Mouse (Mus musculus): Measurements from ENCODE around the gene Gapdh.
A peak's percentile ranks its signal among the peaks of the same experiment; 100 is the strongest.

The Gapdh gene

DNA sequence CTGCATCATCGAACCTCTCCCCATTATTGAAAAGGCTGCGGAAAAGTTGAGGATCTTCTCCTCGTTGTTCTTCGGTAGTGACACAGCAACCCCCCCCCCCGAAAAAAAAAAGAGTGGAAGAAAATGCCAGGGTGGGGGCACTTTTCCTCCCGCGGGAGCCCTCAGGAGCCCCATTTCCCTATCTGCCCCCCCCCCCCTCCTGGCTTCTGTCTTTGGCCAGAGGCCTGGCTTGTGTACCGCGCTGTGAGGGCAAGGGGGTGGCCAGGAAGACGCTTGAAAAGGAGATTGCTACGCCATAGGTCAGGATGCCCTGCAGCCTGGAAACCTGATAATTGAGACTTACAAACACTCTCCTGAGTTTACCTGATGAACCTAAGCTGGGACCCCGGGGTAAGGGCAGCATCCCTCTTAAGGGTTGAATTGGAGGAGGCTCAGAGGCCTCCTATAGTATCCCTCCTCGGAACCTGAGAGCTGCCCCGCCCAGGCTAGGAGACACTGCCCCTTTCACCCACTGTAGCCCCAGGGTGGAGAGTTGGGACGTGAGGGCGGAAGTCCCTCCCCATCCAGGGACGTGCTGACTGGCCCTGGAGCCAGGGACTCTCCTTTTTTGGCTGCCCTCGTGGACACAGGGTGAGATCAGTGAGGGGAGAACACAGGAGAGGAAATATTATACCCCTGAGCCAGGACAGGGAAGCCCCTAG is at the start of gene Gapdh:
Gene Gapdh, minus strand, starts transcription at position 417 of the 701 bp plus-strand sequence.
- peak; percentile 53 to 72 for DNase-seq (ENCODE audit: low spot score in 2 of 2)

DNA sequence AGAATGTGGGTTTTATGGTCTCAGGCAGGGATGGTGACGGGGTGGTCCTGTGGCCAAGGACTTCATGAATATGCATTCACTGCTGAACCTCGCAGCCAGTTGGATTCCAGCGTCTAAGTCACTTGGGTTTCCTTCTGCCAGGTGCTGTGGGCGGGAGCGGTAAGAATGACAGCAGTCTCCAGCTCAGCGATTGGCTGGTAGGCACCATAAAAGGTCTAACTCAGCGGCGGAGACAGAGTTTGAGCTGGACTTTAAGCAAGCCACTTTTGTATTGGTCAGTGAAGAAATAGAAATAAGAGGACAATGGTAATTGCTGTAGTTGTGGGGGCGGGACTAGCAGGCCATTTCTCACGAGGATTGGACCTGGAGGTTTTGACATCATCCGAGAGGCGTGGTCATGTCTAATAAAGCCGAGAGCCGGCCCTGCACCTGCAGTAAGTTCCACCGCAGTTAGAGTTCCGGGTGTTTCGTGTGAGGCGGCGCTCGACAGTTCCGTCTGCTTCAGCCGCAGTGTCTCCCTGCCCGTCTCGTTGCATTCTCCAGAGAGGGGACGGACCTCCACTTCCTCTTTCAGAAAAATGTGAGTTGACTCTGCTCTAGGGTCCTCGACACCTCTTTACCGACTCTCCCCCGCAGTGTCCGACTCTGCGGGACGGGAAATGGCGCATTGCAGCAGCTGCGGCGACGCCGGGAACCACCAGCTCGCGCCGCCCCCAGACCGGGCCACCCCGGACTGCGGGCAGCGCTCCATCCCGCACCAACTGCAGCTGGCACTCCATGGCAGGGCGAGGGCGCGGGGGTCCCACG is 49.1 kb upstream of the Gapdh start, which contains the start of gene Vamp1:
Gene Vamp1, plus strand, starts transcription at position 404 of the 807 bp plus-strand sequence.
- DNase-seq (ENCODE audit: low spot score in 2 of 2): peak; percentile 91 to 94

DNA sequence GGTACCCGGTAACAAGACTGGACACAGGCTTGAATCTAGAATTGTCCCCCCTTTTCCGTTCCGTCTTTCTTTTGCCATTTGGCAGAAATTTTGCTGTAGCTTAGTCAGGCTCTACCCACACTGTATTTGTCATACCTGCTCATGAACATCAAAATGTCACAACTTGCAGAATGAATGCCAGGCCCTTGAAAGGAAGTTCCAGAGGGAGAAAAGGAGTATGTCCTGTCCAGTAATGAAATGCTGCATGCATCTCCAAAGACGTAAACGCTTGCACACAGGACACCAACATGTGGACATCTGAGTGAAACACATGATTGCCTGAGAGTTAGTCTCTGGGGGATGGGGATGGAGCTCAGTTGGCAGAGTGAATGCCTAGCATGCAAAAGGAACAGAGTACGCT is 47.4 kb upstream of the Gapdh start:
- no peak for DNase-seq (ENCODE audit: low spot score in 2 of 2)

DNA sequence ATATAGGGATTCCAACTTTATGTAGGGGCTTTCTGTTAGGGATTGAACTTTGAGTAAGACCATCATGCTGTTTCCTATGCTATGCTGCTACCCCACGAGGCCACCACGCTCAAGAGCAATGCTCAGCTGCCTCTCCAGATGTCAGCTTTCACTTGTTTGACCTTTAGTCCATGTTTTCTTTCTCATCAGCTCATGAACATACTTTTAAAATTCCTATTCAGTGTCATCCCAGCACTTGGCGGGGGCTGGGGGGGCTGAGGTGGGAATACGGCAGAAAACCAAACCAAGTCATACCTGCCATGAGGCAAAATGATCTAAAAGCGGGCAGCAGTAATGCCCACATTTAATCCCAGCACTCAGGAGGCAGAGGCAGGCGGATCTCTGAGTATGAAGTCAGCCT is 46.9 kb upstream of the Gapdh start:
- no peak for DNase-seq (ENCODE audit: low spot score in 2 of 2)

DNA sequence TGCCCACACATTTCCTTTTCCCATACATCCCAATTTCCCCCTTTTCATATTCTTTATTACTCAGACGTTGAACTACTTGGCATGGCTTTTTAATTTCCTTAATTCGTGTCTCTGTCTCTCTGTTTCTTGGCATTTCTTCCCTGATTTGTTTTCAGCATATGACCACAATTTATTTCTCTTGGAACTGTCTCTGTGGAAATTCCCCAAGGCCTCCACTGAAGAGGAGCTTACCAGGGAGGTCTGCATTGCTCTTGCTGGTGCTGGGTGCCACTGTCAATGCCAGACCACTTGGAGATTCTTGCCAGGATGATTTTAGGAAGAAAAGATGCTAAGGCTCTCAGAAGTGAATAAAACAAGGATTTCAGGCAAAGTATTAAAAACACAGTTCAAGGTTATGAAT is 46.4 kb upstream of the Gapdh start:
- DNase-seq (ENCODE audit: low spot score in 2 of 2): no peak

DNA sequence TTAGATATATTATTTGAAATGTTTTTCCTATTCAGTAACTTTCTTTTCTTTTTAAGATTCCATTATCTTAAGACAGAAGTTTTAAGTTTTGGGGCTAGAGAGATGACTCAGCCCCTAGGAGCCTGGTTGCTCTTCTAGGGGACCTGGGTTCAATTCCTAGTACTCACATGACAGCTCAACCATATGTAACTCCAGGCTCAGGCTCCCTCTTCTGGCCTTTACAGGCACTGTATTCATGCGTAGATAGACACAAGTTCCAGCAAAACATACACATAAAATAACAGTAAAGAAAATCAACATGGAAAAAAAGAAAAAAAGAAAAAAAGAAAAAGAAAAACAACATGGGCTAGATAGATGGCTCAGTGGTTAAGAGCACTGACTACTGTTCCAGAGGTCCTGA is 44.2 kb upstream of the Gapdh start:
- DNase-seq (ENCODE audit: low spot score in 2 of 2): no peak

DNA sequence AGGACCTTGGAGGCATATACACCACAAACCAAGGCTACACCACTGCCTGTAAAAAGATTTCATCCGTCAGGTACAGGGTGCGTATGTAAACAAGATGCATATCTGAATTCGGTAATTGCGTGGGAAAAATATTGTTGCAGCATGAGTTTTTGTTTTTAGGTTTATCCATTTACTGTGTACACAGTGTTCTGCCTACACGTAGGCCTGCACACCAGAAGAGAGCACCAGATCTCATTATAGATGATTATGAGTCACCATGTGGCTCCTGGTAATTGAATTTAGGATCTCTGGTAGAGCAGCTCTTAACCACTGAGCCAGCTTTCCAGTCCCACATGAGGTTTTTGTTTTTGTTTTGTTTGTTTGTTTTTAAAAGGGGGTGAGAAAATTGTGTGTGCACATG is 30.9 kb upstream of the Gapdh start:
- no peak for DNase-seq (ENCODE audit: low spot score in 2 of 2)

DNA sequence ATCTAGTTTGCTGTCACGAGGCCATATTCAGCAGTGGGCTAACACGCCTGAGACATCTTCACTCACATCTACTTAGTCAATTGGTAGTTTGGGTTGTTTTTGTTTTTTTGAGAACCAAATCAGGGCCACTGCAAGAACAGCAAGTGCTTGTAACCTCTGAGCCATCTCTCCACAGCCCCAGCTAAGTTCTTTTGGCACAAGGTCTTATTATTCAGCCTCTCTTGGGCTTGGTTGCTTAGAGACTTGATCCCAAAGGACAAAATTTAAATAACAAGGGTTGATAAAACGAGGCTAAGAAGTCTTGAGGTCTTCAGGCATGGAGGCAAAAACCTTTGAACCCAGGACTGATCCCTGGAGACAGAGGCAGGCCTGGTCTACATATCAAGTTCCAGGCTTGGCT is 30.0 kb upstream of the Gapdh start:
- no peak for DNase-seq (ENCODE audit: low spot score in 2 of 2)

DNA sequence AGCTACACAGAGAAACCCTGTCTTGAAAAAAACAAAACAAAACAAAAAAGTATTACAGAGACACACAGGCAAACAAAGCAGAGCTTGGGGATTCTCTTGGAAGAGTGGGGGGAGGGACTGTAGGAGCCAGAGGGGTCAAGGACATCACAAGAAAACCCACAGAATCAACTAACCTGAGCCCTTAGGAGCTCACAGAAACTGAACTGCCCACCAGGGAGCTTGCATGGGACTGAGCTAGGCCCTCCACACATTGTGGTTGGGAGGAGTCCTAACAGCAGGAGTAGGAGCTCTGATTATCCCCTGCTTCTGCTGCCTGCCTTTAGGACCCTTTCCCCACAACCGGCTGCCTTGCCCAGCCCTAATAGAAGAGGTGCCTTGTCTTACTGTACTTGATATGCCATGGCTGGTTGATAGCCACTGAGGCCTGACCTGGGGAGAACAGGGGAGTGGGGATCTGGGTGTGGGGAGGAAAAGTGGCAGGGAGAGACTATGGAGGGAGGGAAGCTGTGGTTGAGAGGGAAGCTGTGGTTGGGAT is 29.3 kb upstream of the Gapdh start:
- DNase-seq (ENCODE audit: low spot score in 2 of 2): no peak

DNA sequence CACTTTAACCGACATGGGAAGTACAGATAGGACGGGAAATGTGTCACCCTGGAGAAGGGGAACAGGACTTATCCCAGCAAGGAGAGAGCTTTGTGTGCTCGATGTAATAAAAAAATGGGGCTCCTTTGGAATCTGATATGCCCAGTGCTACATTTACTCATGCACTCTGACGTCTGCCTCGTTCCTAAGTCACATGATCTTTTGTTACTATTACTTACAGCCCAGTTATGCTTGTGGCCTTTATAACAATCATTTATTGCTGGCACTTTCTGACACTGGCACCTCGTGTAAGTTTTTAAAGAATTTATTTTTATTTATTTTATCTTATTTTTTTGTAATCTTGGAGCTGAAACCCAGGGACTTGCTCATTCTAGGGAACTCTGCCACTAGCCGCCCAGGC is 27.1 kb upstream of the Gapdh start:
- no peak for DNase-seq (ENCODE audit: low spot score in 2 of 2)

DNA sequence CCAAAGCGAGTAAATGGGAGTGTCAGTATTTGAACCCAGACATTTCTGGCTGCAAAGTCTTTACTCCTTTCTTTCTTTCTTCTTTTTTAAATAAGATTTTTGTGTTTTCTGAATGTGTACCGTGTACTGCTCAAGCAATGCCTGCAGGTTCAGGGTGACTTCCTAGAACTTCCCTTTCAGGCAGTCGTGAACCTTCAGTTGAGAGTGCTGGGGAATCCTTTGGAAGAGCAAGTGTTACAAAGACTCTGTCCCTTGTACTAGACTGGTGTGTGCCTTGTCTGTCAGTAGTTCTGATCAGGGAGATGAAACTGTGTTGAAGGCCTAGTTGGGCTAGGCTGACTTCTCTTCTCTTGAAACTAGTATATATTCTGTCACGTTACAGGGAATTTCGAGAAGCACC is 26.6 kb upstream of the Gapdh start:
- DNase-seq (ENCODE audit: low spot score in 2 of 2): no peak

DNA sequence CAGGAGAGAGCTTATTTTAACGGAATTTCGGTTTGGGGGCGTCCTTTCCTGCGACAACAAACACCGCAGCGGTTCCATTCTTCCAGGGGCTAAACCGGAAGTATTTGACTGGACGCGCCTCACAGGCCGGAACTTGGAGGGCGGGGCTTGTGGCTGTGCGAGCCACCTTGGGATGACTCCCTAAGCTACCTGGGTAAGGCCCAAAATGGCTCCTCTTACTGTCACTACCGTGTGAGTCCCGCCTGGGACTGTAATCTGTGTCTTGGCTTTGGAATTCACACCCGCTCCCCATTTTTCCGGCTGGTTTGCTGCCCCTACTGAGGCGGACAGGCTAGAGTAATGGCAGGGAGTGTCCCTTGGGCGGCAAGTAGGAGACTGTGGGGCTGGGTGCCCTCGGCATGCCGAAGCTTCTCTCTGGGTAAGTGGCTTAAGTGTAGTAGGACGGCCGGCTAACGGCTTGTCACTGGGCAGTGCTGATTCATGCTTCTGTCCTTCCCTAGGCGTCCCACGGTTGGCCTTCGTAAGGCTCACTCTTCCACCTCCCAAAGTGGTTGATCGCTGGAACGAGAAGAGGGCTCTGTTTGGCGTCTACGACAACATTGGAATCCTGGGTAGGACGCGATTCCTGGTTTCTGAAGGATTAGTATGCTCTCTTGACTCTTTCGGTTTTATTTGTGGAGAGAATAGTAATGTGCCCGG is 25.9 kb upstream of the Gapdh start:
- DNase-seq (ENCODE audit: low spot score in 2 of 2): peak; percentile 94 to 96

DNA sequence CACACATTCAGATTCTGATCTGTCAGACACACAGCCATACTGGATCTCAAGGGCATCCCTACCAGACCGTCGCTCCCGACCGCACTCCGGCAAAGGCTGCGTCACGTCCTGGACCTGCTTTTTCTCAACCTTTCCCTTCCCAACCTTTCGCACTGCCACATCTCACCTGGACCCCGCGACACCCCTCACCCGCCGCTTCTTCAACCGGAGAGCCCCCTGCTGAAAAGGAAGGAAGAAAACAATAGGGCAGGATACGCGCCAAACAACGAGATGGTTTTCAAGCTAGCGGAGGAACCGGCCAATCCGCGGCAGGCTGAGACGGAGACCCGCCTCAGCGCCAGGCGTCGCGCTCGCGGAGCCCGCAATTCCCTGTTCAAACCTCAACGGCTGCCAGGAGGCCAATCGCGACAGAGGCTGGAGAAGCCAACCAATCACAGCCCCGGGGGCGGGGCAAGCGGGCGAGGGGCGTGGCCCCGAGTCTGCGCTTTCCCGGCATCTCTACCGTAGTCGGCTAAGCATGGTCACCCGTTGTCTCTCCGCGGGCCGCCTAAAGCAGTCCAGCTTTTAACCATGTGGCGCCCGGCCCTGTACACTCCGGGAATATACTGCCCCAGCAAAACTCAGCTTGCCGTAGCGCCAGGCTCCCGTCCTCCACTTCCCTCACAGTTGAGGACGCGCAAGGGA is 25.2 kb upstream of the Gapdh start, which contains the start of the genes Ncapd2 and Mrpl51:
Gene Ncapd2, minus strand, starts transcription at position 370 of the 684 bp plus-strand sequence.
Gene Mrpl51, plus strand, starts transcription at position 470 of the 684 bp plus-strand sequence.
- DNase-seq (ENCODE audit: low spot score in 2 of 2): peak; percentile 98 to 99

DNA sequence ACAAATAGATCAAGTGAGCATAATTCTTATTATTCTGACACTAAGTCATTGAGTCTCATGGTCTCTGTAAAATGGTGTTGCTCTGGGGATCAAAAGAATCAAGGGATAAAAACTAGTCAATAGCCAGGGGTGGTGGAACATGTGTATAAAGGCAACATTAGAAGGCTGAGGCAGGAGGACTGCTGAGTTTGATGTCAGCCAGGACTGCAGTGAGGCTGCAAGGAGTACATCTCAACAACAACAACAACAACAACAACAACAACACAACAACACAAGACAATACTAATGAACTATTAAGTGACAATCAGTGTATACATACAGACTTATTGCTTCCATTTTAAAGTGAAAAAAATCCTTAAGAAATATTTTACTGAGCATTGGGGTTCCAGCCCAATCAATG is 24.5 kb upstream of the Gapdh start:
- DNase-seq (ENCODE audit: low spot score in 2 of 2): no peak

DNA sequence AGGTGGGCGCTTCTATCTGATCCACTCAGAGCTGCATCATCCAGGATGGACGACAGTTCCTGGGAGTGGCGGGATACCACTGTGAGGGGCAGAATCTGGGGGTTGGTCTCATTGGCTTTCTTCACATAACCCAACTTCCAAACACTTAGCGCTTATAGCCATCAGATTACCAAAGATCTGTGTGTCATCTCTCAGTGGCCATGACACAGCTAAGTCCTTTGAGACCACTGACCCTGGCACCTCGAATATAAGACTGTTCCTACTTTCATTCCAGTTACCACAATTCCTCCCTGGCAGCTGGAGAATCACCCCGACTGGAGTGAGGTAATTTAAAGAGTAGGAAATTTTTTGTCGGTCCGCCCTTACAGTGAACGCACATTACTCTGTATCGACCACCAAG is 19.9 kb upstream of the Gapdh start:
- DNase-seq (ENCODE audit: low spot score in 2 of 2): no peak

DNA sequence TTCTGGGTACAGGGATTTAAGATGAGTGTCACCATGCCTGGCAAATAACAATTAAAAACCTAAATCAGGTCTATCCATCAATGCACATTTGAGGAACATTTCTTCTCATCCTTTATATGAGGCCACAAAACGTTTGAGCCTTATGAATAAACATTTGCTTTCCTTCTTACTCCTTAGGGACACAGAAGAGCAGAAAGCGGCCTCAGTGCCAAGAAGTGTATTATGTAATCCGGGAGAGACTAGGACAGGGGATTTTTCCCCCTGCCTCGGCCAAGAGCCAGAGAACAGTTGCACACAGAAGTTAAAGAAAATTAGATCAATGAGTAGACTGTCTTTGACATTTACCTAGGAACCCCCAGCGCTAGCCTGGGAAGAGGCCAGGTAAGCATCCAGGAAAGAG is 15.9 kb upstream of the Gapdh start:
- no peak for DNase-seq (ENCODE audit: low spot score in 2 of 2)

DNA sequence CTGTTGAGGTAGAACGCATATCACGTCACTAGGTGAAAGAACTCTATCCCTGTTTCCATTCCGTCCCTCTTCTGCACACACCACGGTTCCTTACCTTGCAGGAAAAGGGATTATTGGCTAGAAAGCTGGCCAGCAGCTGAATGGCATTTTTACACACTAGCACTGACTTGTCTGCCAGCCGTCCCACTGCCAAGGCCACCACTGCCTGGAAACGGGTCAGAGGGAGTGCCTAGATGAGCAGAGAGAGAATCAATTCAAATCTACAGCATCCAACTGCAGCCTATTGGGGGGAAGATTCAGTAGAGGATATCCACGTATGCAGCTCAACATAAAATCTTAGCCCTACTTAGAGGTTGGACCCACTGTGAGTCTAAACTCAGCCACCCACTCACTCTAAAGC is 13.3 kb upstream of the Gapdh start:
- no peak for DNase-seq (ENCODE audit: low spot score in 2 of 2)

DNA sequence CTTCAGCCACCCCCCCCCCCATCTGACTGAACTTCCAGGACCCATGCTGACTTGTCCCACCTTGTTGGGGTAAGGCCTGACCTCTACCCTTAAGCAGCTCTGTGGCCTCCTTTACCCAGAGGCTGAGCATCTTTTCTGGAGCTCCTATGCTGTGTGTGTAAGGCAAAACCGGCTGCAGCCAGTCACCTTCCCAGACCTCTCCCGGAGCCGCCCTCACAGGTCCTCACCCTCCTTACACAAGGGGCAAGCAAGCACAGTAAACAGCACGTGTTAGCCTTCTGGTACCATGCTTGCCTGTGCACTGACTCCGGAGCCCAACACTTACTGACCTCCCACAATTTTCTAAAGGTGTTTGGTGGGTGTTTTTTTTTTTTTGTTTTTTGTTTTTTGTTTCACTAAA is 9.2 kb upstream of the Gapdh start:
- no peak for DNase-seq (ENCODE audit: low spot score in 2 of 2)

DNA sequence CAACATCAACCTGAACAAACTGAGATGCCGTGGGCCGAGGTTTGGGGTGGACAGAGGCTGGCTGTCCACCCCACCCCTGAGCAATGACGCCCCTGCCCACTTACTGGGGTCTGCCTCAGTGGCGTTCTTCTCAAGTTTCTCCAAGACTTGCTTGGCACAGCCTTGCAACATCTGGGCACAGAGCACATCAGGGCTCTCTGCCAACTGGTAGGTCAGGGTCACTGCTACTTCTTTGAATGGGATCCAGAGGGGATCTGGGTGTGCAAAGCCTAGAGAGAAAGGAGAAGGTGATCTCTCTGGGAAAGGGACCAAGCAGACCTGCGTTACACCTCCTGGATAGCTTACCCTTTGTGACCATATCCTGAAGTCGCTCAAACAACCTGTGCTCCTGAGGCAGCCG is 7.0 kb upstream of the Gapdh start:
- DNase-seq (ENCODE audit: low spot score in 2 of 2): no peak

DNA sequence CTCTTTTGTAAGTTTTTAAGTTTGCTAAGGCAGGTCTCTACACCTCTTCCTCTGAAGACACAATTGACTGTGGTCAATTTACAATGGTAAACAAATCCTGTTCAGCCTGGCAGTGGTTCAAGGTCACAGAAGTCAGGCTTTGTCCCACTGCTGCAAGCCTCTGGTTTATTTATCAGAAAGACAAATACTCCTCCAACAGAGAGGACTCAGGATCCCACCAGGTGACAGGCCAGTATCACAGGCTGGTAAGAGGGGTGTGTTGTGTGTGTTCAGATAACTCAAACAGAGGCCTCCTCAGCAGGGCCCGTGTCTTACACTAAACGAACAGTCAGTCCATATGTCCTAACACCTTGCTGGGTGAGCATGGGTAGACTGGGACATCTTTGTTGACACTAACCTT is 6.2 kb upstream of the Gapdh start:
- no peak for DNase-seq (ENCODE audit: low spot score in 2 of 2)

DNA sequence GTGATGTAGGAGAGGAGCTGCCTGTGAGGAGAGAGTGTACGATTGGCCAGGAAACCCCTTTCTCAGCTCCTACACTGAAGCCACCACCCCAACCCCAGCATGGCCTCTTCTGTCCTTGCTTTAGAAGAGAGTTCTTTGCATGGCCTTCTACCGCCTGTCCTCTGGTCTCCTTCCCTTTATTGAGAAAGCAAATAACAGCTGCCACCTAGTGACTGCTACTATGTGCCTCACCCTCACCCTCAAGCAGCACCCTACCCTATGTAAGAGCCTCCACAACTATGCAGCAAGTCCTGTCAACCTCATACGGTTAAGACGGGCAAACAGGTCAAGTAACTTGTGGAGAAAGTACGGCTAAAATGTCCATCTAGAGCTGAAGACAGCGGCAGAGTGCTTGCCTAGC is 3.9 kb upstream of the Gapdh start:
- DNase-seq (ENCODE audit: low spot score in 2 of 2): no peak

DNA sequence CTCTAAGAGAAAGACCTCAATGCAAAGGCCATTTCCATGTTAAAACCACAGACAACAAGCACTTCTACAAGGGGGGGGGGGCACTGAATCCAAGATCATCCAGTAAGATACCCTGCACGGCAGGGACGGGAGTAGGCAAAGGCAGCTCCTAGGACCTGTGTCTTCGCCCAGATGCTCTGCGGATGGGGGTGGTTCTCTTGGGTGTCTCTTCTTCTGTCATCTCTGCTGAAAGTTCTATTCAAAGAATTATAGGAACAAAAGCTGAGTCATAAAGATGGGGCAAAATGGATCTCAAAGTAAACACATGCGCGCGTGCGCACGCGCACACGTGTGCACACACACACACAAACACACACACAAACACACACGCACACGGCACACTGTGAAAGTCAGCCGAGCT is 1.8 kb upstream of the Gapdh start:
- DNase-seq (ENCODE audit: low spot score in 2 of 2): no peak

Data from spleen, postnatal 4 days (tissue).